Mouse (Mus musculus) urinary bladder, adult 2 months (tissue): ENCODE results near the gene Vmn2r47. TPM values are rescaled to one million over a fixed set of nuclear protein-coding genes. Genes with fewer than 3 reads are reported as not detected.
"Not testable (repeated sequence)": the region's sequence is repeated elsewhere in the genome, so short reads cannot be mapped to it uniquely, and the experiment has no call there.

Experiments used
- DNase-seq: peaks from one replicate; pipeline ENCODE4 v3.0.0; 2022; ENCODE audit warnings: low spot score
- polyA plus RNA-seq: library from polyadenylated mRNA; depleted of rRNA; stranded (reverse); fragments of >200 nt; gene quantifications from 2 replicates; pipeline ENCODE4 v1.2.3, GENCODE M21; 2012; rRNA removed

The Vmn2r47 gene
- not detected in 2 replicates for polyA plus RNA-seq

GRCm38 (mm10) chr7:9841225-9841624 lies at the start of gene Vmn2r47:
Gene Vmn2r47 (minus strand): TSS chr7:9841325.
- not testable (repeated sequence) for DNase-seq

GRCm38 (mm10) chr7:9770471-9770870 lies 70.7 kb downstream of the Vmn2r47 start, which contains the start of gene Vmn2r46:
Gene Vmn2r46 (minus strand): TSS chr7:9770571.
- not testable (repeated sequence) for DNase-seq

Other genes with a start within 250 kb of the Vmn2r47 start
- not detected in 2 replicates for gene Vmn2r46, start 70.8 kb downstream of the Vmn2r47 start, polyA plus RNA-seq
- not detected in 2 replicates for gene Vmn2r48, start 112.3 kb upstream of the Vmn2r47 start, polyA plus RNA-seq
- gene Vmn2r49, start 150.9 kb upstream of the Vmn2r47 start, polyA plus RNA-seq: not detected in 2 replicates
- gene Vmn2r50, start 212.0 kb upstream of the Vmn2r47 start, polyA plus RNA-seq: not detected in 2 replicates